Mouse (Mus musculus) bone marrow, adult 2 months (tissue): ENCODE data around the gene Rnf10.

ENCODE experiments used
- CTCF ChIP-seq: fragments of 200-500 bp; IDR thresholded peaks from 2 replicates; pipeline ENCODE4 v1.5.1; 2011; ENCODE audit warnings: low read length, control low read depth; ENCODE audit not compliant: control insufficient read depth, insufficient read depth
- POLR2A ChIP-seq: fragments of 200-500 bp; IDR thresholded peaks from 2 replicates; pipeline ENCODE4 v1.6.1; 2011; ENCODE audit warnings: low read depth, mild to moderate bottlenecking, control low read depth, low read length, borderline replicate concordance; ENCODE audit not compliant: control insufficient read depth

- TF ChIP-seq CTCF (no peak), POLR2A (no peak)
Observed at GRCm38 (mm10) chr5:115266340-115266739, 6.4 kb downstream of the Rnf10 start.
